Mouse (Mus musculus): ENCODE measurements around the gene Fbxo31. TPM values are rescaled to one million over a fixed set of nuclear protein-coding genes. Genes with fewer than 3 reads are reported as not detected.
A peak's percentile ranks its signal among the peaks of the same experiment; 100 is the strongest.

Gene Fbxo31
- polyA plus RNA-seq, 1 experiment = 24.9 TPM

DNA sequence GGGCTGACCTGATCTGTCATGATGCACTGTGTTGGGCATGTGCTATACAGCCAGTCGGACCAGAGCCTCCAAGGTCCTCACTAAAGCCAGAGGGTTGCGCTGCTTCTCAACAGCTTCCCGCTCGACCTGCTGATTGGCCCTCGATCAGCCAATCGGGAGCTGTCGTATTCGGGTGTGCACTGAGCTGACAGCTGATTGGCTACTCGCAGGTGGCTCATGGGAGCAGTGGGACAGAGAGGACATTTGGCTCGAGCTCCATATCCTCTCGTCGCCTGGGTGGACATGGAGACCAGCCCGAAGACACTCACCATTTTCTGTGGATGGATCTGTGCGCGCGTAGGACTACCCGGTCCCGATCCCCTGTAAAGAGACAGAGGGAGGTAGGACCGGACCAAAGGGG, 36.7 kb downstream of the Fbxo31 start:
- H3K27ac ChIP-seq (ENCODE audit: insufficient read depth, low read depth, low read length) = no peak overlapping the region
- no peaks in the 10 kb centered on the region for H3K27me3 ChIP-seq (ENCODE audit: control insufficient read depth, insufficient read depth, low read length)
- H3K36me3 ChIP-seq (ENCODE audit: control insufficient read depth, insufficient read depth, low read length) = no peaks in the 10 kb centered on the region
- no peak for TF ChIP-seq CTCF (IDR thresholded peaks at IDR 0.05; ENCODE audit: extremely low read depth, insufficient read length, insufficient replicate concordance, low read depth, low read length)
- no peak overlapping the region for H3K4me3 ChIP-seq (ENCODE audit: low read depth, low read length)
- no peaks in the 10 kb centered on the region for H3K4me1 ChIP-seq (ENCODE audit: control insufficient read depth, insufficient read depth, insufficient read length, low read length)
- WGBS = 67% methylated on average over 19 of the region's 19 CpGs

DNA sequence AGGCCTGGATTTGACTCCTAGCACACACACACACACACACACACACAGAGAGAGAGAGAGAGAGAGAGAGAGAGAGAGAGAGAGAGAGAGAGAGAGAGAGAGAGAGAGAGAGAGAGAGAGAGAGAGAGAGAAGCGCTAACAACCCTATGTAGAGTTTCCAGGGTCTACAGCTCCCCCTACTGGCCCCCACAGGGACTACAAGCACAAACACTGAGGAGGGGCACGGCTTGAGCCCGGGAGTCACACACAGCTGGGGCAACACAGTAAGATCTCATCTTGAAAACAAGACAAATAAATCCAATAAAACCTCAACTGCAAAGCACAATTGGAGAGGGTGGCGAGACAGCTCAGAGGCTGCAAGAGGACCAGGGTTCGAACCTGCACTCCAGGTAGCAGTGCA, 46.2 kb downstream of the Fbxo31 start:
- WGBS = 43% methylated on average over 5 of the region's 5 CpGs
- Histone ChIP-seq H3K4me1 (ENCODE audit: control insufficient read depth, insufficient read depth, insufficient read length, low read length) (peaks cover 1% of the 10 kb centered on the region; the same call in 1 of the 2 replicates), H3K27me3 (ENCODE audit: control insufficient read depth, insufficient read depth, low read length) (no peaks in the 10 kb centered on the region), H3K27ac (ENCODE audit: insufficient read depth, low read depth, low read length) (no peak overlapping the region), H3K36me3 (ENCODE audit: control insufficient read depth, insufficient read depth, low read length) (no peaks in the 10 kb centered on the region), H3K4me3 (ENCODE audit: low read depth, low read length) (no peak overlapping the region)
- TF ChIP-seq CTCF (IDR thresholded peaks at IDR 0.05; ENCODE audit: extremely low read depth, insufficient read length, insufficient replicate concordance, low read depth, low read length) = peak; percentile 53; the same call in 1 of the 2 replicates
- TF ChIP-seq POLR2A (IDR thresholded peaks at IDR 0.05; ENCODE audit: low read depth, low read length) = no peak

- H3K36me3 ChIP-seq (ENCODE audit: control insufficient read depth, insufficient read depth, low read length) = no peaks in the 10 kb centered on the region
- no peak for TF ChIP-seq POLR2A (IDR thresholded peaks at IDR 0.05; ENCODE audit: low read depth, low read length)
- TF ChIP-seq CTCF (IDR thresholded peaks at IDR 0.05; ENCODE audit: extremely low read depth, insufficient read length, insufficient replicate concordance, low read depth, low read length) = no peak
- no peaks in the 10 kb centered on the region for H3K27me3 ChIP-seq (ENCODE audit: control insufficient read depth, insufficient read depth, low read length)
- no peak overlapping the region for H3K27ac ChIP-seq (ENCODE audit: insufficient read depth, low read depth, low read length)
- H3K4me1 ChIP-seq (ENCODE audit: control insufficient read depth, insufficient read depth, insufficient read length, low read length) = peaks cover 1% of the 10 kb centered on the region; the same call in 1 of the 2 replicates
- 61% methylated on average over 10 of the region's 10 CpGs for WGBS
- H3K4me3 ChIP-seq (ENCODE audit: low read depth, low read length) = no peak overlapping the region
Observed at GRCm38 (mm10) chr8:121530639-121531038, 48.0 kb downstream of the Fbxo31 start.

DNA sequence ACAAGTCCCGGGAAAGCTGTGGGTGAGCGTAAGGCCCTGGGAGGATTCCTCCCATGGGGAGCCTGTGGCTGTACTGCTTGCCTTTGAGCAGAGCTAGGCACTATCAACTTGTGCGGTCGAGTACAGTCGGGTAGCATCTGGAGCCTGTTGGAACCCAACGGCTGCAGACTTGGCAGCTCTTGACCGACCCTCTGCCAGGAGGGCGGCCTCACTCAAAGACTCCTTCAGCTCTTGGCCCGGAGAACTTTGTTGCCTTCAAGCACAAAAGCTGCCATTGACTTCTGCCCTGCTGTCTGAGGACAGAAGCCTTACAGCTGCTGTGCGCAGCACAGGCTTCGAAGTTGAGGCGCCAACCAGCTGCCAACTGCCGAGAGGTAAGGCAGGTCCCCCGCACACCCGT, 49.8 kb downstream of the Fbxo31 start:
- peaks cover 1% of the 10 kb centered on the region; the same call in 1 of the 2 replicates for H3K4me1 ChIP-seq (ENCODE audit: control insufficient read depth, insufficient read depth, insufficient read length, low read length)
- no peak overlapping the region for H3K27ac ChIP-seq (ENCODE audit: insufficient read depth, low read depth, low read length)
- TF ChIP-seq CTCF (IDR thresholded peaks at IDR 0.05; ENCODE audit: extremely low read depth, insufficient read length, insufficient replicate concordance, low read depth, low read length) (no peak), POLR2A (IDR thresholded peaks at IDR 0.05; ENCODE audit: low read depth, low read length) (no peak)
- no peaks in the 10 kb centered on the region for H3K27me3 ChIP-seq (ENCODE audit: control insufficient read depth, insufficient read depth, low read length)
- H3K4me3 ChIP-seq (ENCODE audit: low read depth, low read length) = no peak overlapping the region
- no peaks in the 10 kb centered on the region for H3K36me3 ChIP-seq (ENCODE audit: control insufficient read depth, insufficient read depth, low read length)
- 80% methylated on average over 15 of the region's 15 CpGs for WGBS

DNA sequence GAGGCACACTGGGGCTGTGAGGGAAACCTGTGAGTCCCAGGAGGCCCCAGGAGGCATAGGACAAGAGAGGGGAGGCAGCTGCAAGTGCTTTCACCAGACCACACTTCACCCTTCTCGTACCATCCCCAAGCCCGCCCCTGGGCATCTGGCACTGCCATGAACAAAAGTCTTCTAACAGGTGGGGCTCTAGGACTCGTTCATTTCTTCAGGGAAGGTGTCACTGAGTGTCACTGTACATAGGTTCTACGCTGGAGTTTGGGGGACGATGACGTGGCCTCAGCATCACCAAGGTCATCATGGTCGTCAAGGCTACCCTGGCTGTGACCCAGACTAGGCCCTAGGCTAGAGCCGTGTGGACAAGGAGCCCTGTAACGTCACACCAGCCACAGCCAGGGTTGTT, 50.9 kb downstream of the Fbxo31 start:
- H3K27ac ChIP-seq (ENCODE audit: insufficient read depth, low read depth, low read length) = no peak overlapping the region
- TF ChIP-seq POLR2A (IDR thresholded peaks at IDR 0.05; ENCODE audit: low read depth, low read length) (no peak), CTCF (IDR thresholded peaks at IDR 0.05; ENCODE audit: extremely low read depth, insufficient read length, insufficient replicate concordance, low read depth, low read length) (no peak)
- peaks cover 1% of the 10 kb centered on the region; the same call in 1 of the 2 replicates for H3K4me1 ChIP-seq (ENCODE audit: control insufficient read depth, insufficient read depth, insufficient read length, low read length)
- H3K36me3 ChIP-seq (ENCODE audit: control insufficient read depth, insufficient read depth, low read length) = no peaks in the 10 kb centered on the region
- 74% methylated on average over 9 of the region's 9 CpGs for WGBS
- H3K27me3 ChIP-seq (ENCODE audit: control insufficient read depth, insufficient read depth, low read length) = no peaks in the 10 kb centered on the region
- no peak overlapping the region for H3K4me3 ChIP-seq (ENCODE audit: low read depth, low read length)

DNA sequence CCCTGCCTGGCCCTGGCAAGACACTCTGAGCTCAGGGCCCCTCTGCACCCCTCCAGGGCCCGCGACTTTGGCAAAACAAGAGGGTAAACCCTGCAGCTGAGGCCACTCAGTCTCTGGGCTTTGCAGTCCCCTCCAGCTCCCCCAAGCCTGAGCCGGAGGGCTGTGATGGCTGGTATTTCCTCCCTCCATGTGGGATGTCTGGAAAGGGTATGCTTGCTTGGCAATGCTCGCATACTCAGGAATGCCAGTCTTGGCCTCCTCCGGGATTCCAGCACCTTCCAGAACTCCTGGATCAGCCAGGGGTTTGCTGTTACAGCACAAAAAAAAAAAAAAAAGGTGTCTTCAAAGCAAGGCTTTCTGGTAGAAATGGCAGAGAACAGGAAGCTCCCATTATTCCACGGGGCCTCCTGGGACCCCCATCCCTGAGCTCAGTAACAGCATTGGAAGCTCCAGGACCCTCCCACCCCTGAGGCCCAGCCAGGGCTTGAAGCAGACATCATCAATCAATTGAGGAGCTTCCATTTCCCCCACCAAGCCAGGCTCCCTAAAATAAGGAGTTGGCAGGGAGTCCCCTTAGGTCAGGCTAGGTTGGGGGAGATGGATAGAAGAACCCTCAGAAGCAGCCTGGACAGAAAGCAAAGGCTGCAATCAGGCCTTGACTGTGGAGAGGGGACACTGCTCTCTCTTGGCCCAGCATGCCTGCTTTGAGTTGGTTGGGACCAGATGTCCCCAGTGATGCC, 51.6 kb downstream of the Fbxo31 start:
- Histone ChIP-seq H3K27me3 (ENCODE audit: control insufficient read depth, insufficient read depth, low read length) (no peaks in the 10 kb centered on the region), H3K4me1 (ENCODE audit: control insufficient read depth, insufficient read depth, insufficient read length, low read length) (peaks cover 1% of the 10 kb centered on the region; the same call in 1 of the 2 replicates), H3K4me3 (ENCODE audit: low read depth, low read length) (no peak overlapping the region), H3K27ac (ENCODE audit: insufficient read depth, low read depth, low read length) (no peak overlapping the region), H3K36me3 (ENCODE audit: control insufficient read depth, insufficient read depth, low read length) (no peaks in the 10 kb centered on the region)
- WGBS = 65% methylated on average over 6 of the region's 6 CpGs
- TF ChIP-seq POLR2A (IDR thresholded peaks at IDR 0.05; ENCODE audit: low read depth, low read length) = no peak
- no peak for TF ChIP-seq CTCF (IDR thresholded peaks at IDR 0.05; ENCODE audit: extremely low read depth, insufficient read length, insufficient replicate concordance, low read depth, low read length)

DNA sequence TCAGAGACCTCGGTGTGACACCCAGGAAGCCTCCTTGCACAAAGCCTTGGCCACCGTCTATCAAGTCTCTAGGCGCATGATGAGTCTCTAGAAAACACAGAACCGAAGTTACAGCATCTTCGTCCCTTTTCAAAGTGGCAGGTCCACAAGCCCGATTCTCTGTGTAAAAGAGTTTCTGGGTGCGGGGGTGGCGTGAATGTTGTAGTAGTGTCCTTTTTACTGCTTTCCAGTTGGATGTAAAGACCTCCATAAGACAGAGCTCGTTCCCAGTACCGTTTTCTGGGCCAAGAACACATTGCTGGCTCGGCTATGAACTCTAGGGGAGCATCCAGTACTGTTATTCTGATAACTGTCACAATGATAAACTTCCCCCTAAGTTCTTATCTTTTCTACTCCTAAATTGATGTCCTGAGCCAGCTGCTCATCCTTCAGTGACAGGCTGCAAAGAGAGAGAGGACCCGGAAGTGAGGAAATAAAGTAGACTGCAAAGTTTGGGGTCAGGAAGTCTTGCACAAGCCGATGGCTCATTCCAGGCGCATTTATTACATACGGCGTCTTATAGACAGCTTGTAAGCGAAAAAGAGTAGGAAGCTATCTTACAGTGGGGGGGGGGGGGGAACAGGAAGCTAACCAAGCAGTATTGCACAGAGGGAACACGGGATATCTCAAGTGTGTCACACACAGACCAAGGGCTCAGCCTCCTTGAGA, 53.3 kb downstream of the Fbxo31 start:
- 68% methylated on average over 18 of the region's 18 CpGs for WGBS
- H3K27ac ChIP-seq (ENCODE audit: insufficient read depth, low read depth, low read length) = no peak overlapping the region
- H3K36me3 ChIP-seq (ENCODE audit: control insufficient read depth, insufficient read depth, low read length) = no peaks in the 10 kb centered on the region
- no peak overlapping the region for H3K4me3 ChIP-seq (ENCODE audit: low read depth, low read length)
- TF ChIP-seq CTCF (IDR thresholded peaks at IDR 0.05; ENCODE audit: extremely low read depth, insufficient read length, insufficient replicate concordance, low read depth, low read length) = no peak
- TF ChIP-seq POLR2A (IDR thresholded peaks at IDR 0.05; ENCODE audit: low read depth, low read length) = no peak
- peaks cover 1% of the 10 kb centered on the region; the same call in 1 of the 2 replicates for H3K4me1 ChIP-seq (ENCODE audit: control insufficient read depth, insufficient read depth, insufficient read length, low read length)
- no peaks in the 10 kb centered on the region for H3K27me3 ChIP-seq (ENCODE audit: control insufficient read depth, insufficient read depth, low read length)

All from small intestine, adult 2 months (tissue).